Mouse (Mus musculus): Measurements from ENCODE around the gene Nrm. TPM values are rescaled to one million over a fixed set of nuclear protein-coding genes. Genes with fewer than 3 reads are reported as not detected.

Nrm gene
- polyA plus RNA-seq, 1 experiment from 2014 or later, result 48.1 TPM

- WGBS (ENCODE audit: insufficient replicate concordance), result 0% methylated on average over 30 of the region's 38 CpGs
- Histone ChIP-seq H3K9me3 (replicated peaks; ENCODE audit: control insufficient read depth, low read length) (no peaks in the 10 kb centered on the region; the same call in 1 of the 2 replicates), H3K9ac (ENCODE audit: low read depth, low read length) (peak overlapping the region; percentile 90), H3K36me3 (ENCODE audit: control insufficient read depth, insufficient read depth, low read length) (peaks cover 8% of the 10 kb centered on the region), H3K27ac (ENCODE audit: low read depth, low read length) (peak overlapping the region; percentile 83), H3K4me2 (peak overlapping the region; percentile 98), H3K27me3 (ENCODE audit: control insufficient read depth, insufficient read depth, low read length) (no peaks in the 10 kb centered on the region), H3K4me3 (ENCODE audit: low read depth, low read length) (peak overlapping the region; percentile 49), H3K4me1 (ENCODE audit: control insufficient read depth, insufficient read depth, low read length) (peaks cover 35% of the 10 kb centered on the region)
- peak; percentile 43 for ATAC-seq (replicated peaks; ENCODE audit: insufficient number of reproducible peaks, low FRiP score, low TSS enrichment)
Measured at GRCm38 (mm10) chr17:35866281-35866831, 5.2 kb downstream of the Nrm start.

DNA sequence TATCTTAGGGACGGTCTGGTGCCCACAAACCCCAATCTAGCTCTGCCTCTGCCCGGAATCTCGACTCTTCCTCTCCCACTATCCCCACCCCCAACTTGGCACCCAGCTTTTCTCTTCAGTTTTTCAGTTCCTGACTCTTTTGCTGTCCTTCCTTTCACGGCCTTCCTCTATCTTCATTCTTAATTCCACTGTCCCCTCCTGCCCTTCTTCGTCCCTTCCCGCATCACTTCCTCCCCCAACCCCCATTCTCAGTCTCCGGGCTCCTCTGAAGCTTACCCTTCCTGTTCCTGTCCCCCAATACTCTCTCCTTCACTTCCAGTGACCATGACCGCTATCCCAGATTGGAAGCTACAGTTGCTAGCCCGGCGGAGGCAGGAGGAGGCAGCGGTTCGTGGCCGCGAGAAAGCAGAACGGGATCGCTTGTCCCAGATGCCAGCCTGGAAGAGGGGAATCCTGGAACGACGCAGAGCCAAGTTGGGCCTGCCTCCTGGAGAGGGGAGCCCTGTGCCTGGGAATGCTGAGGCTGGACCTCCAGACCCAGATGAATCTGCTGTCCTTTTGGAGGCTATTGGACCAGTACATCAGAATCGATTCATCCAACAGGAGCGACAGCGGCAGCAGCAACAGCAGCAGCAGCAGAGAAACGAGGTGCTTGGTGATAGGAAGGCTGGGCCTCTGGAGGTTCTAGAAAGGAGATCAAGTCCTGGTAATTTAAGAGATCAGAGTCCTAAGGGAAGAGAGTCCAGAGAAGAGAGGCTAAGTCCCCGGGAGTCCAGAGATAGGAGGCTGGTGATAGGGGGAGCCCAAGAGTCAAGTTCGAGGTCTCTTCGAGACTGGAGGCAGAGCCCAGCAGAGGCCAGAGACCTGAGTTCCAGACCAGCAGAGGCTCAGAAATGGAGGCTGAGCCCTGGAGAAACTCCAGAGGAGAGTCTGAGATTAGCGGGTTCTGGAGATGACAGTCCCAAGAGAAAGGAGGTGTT lies 6.1 kb downstream of the Nrm start:
- Histone ChIP-seq H3K27ac (ENCODE audit: low read depth, low read length) (peak overlapping the region; percentile 83), H3K27me3 (ENCODE audit: control insufficient read depth, insufficient read depth, low read length) (no peaks in the 10 kb centered on the region), H3K4me1 (ENCODE audit: control insufficient read depth, insufficient read depth, low read length) (peaks cover 35% of the 10 kb centered on the region), H3K9me3 (replicated peaks; ENCODE audit: control insufficient read depth, low read length) (no peaks in the 10 kb centered on the region; the same call in 1 of the 2 replicates), H3K9ac (ENCODE audit: low read depth, low read length) (peak overlapping the region; percentile 90), H3K4me2 (peak overlapping the region; percentile 98), H3K36me3 (ENCODE audit: control insufficient read depth, insufficient read depth, low read length) (peaks cover 9% of the 10 kb centered on the region), H3K4me3 (ENCODE audit: low read depth, low read length) (peak overlapping the region; percentile 49)
- no peak for ATAC-seq (replicated peaks; ENCODE audit: insufficient number of reproducible peaks, low FRiP score, low TSS enrichment)
- WGBS (ENCODE audit: insufficient replicate concordance), result 10% methylated on average over 26 of the region's 26 CpGs

DNA sequence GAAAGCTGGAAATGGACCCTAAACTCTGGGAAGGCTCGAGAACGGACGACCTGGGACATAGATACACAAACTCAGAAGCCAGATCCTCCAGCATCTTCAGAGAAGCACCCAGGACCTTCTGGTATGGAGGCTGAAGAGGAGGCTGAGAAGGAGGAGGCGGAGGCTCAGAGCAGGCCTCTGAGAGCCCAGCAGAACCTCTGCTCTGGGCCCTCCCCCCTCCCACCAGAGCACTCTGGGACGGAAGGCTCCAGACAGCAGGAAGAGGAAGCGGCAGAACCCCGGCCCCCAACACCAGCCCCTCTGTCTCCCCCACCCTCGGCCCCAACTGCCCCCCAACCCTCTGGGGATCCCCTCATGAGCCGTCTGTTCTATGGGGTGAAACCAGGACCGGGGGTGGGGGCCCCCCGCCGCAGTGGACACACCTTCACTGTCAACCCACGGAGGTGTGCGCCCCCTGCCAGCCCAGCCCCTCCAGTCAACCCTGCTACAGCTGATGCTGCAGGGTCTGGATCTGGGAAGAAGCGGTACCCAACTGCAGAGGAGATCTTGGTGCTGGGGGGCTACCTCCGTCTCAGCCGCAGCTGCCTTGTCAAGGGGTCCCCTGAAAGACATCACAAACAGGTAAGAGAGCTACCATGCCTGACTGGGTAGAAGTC lies 7.2 kb downstream of the Nrm start:
- Histone ChIP-seq H3K9ac (ENCODE audit: low read depth, low read length) (peak overlapping the region; percentile 90), H3K9me3 (replicated peaks; ENCODE audit: control insufficient read depth, low read length) (no peaks in the 10 kb centered on the region; the same call in 1 of the 2 replicates), H3K27me3 (ENCODE audit: control insufficient read depth, insufficient read depth, low read length) (no peaks in the 10 kb centered on the region), H3K4me3 (ENCODE audit: low read depth, low read length) (peak overlapping the region; percentile 49), H3K4me2 (peak overlapping the region; percentile 98), H3K27ac (ENCODE audit: low read depth, low read length) (peak overlapping the region; percentile 83), H3K4me1 (ENCODE audit: control insufficient read depth, insufficient read depth, low read length) (peaks cover 41% of the 10 kb centered on the region), H3K36me3 (ENCODE audit: control insufficient read depth, insufficient read depth, low read length) (peaks cover 9% of the 10 kb centered on the region)
- ATAC-seq (replicated peaks; ENCODE audit: insufficient number of reproducible peaks, low FRiP score, low TSS enrichment), result no peak
- 24% methylated on average over 16 of the region's 17 CpGs for WGBS (ENCODE audit: insufficient replicate concordance)

DNA sequence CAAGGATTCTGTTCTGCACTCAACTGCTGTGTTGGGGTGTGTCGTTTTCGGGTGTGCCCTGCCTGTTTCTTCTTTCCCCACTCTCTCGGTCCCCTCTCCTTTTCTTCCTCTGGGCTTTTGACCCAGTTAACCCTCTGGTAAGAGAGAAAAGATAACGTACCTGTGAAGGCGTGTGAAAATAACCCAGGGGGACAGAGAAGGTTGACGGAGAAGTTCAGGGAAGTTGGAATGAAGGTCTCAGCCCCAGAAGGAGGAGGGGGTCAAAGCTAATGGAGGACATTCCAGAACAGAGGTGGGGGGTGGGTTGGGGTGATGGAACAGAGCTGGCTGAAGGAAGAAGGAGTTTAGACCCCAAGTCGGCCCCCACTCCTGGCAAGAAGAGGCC lies 7.8 kb downstream of the Nrm start:
- ATAC-seq (replicated peaks; ENCODE audit: insufficient number of reproducible peaks, low FRiP score, low TSS enrichment), result no peak
- WGBS (ENCODE audit: insufficient replicate concordance), result 5% methylated on average over 7 of the region's 7 CpGs
- H3K27ac ChIP-seq (ENCODE audit: low read depth, low read length), result peak overlapping the region; percentile 83
- no peaks in the 10 kb centered on the region; the same call in 1 of the 2 replicates for H3K9me3 ChIP-seq (replicated peaks; ENCODE audit: control insufficient read depth, low read length)
- H3K4me1 ChIP-seq (ENCODE audit: control insufficient read depth, insufficient read depth, low read length), result peaks cover 46% of the 10 kb centered on the region
- peaks cover 9% of the 10 kb centered on the region for H3K36me3 ChIP-seq (ENCODE audit: control insufficient read depth, insufficient read depth, low read length)
- peak overlapping the region; percentile 49 for H3K4me3 ChIP-seq (ENCODE audit: low read depth, low read length)
- H3K9ac ChIP-seq (ENCODE audit: low read depth, low read length), result peak overlapping the region; percentile 90
- no peaks in the 10 kb centered on the region for H3K27me3 ChIP-seq (ENCODE audit: control insufficient read depth, insufficient read depth, low read length)
- peak overlapping the region; percentile 98 for H3K4me2 ChIP-seq

- Histone ChIP-seq H3K9me3 (replicated peaks; ENCODE audit: control insufficient read depth, low read length) (no peaks in the 10 kb centered on the region; the same call in 1 of the 2 replicates), H3K4me1 (ENCODE audit: control insufficient read depth, insufficient read depth, low read length) (peaks cover 43% of the 10 kb centered on the region), H3K4me2 (peak overlapping the region; percentile 98), H3K27me3 (ENCODE audit: control insufficient read depth, insufficient read depth, low read length) (no peaks in the 10 kb centered on the region), H3K27ac (ENCODE audit: low read depth, low read length) (peak overlapping the region; percentile 83), H3K9ac (ENCODE audit: low read depth, low read length) (peak overlapping the region; percentile 90), H3K4me3 (ENCODE audit: low read depth, low read length) (peak overlapping the region; percentile 49), H3K36me3 (ENCODE audit: control insufficient read depth, insufficient read depth, low read length) (peaks cover 9% of the 10 kb centered on the region)
- ATAC-seq (replicated peaks; ENCODE audit: insufficient number of reproducible peaks, low FRiP score, low TSS enrichment), result peak; percentile 13; the same call in 1 of the 2 replicates
- WGBS (ENCODE audit: insufficient replicate concordance), result 5% methylated on average over 7 of the region's 7 CpGs
Measured at GRCm38 (mm10) chr17:35869346-35870067, 8.4 kb downstream of the Nrm start.

DNA sequence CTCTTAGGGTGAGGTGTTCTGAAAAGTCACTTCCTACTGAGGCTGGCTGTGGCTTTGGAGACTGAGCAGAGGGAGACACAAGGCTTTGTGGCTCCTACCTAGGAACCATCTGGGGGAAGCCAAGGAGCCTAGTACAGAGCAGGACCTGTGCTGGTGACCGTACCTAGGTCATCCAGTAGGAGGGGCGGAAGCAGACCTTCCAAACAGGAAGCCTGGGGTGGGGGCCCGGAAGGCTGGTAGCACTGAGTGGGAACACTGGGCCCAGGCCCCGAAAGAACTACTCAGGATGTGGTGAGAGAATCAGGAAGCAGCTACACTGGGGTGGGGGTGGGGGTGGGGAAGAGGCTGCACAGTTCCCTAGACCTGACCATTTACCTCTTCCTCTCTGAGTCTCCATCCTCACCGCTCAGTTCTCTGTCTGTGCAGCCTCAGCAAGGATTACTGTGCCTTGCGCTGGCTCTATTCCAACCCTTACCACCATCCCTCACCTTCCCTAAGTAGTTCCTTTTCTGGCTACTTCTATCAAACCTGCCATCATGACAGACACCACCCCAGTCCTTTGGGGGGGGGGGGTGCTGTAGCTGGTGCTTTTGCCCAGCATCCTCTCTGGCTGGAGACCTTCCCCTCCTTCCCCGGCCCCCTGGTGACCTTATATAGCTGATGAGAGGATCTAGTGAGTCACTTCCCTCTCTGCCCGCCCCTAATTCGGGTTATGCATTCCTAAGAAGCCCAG lies 9.2 kb downstream of the Nrm start:
- Histone ChIP-seq H3K4me3 (ENCODE audit: low read depth, low read length) (peak overlapping the region; percentile 49), H3K4me2 (peak overlapping the region; percentile 98), H3K9me3 (replicated peaks; ENCODE audit: control insufficient read depth, low read length) (no peaks in the 10 kb centered on the region; the same call in 1 of the 2 replicates), H3K36me3 (ENCODE audit: control insufficient read depth, insufficient read depth, low read length) (peaks cover 17% of the 10 kb centered on the region), H3K4me1 (ENCODE audit: control insufficient read depth, insufficient read depth, low read length) (peaks cover 35% of the 10 kb centered on the region), H3K27ac (ENCODE audit: low read depth, low read length) (peak overlapping the region; percentile 83), H3K9ac (ENCODE audit: low read depth, low read length) (peak overlapping the region; percentile 90), H3K27me3 (ENCODE audit: control insufficient read depth, insufficient read depth, low read length) (no peaks in the 10 kb centered on the region)
- 40% methylated on average over 9 of the region's 9 CpGs for WGBS (ENCODE audit: insufficient replicate concordance)
- ATAC-seq (replicated peaks; ENCODE audit: insufficient number of reproducible peaks, low FRiP score, low TSS enrichment), result peak; percentile 33; the same call in 1 of the 2 replicates

DNA sequence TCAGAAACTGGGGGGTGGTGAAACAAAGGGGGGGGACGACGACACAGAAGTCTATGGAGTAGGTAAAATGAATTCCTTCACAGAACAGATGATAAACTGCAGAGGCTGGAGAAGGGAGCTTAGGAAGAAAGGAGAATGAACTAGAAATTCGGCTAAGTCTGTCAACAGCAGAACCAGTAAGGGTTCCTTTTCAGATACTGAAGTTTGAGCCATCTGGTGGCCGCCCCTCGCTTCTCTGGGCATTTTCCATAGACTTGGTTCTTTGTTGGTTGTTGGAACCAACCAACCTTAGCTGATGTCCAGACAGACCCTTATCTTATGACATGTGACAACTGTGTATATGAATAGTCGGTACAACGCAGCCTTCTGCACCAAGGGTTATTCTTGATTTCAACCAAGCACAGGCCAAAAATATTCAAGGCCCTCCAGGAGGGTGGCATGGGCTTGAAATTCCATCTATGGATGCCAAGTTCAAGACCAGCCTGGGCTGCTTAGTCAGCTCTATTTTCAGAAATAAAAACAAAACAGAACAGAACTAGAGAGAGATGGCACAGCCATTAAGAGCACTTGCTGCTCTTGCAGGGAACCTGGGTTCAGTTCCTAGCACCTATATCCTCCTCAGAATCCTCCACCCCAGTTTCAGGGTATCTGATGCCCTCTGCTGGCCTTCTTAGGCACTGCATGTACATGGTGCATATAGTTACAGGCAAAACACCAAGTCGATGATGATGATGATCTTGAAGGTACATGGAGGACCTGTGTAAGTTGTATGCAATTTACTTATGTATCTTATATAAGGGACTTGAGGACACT lies 10.0 kb downstream of the Nrm start:
- Histone ChIP-seq H3K9ac (ENCODE audit: low read depth, low read length) (peak overlapping the region; percentile 90; the same call in 1 of the 2 replicates), H3K27ac (ENCODE audit: low read depth, low read length) (peak overlapping the region; percentile 83)
- WGBS (ENCODE audit: insufficient replicate concordance), result 67% methylated on average over 8 of the region's 8 CpGs

More for the DNA sequence above, 10.0 kb downstream of the Nrm start:
- Histone ChIP-seq H3K4me2 (peak overlapping the region; percentile 98), H3K36me3 (ENCODE audit: control insufficient read depth, insufficient read depth, low read length) (peaks cover 20% of the 10 kb centered on the region), H3K4me3 (ENCODE audit: low read depth, low read length) (peak overlapping the region; percentile 49), H3K27me3 (ENCODE audit: control insufficient read depth, insufficient read depth, low read length) (no peaks in the 10 kb centered on the region), H3K4me1 (ENCODE audit: control insufficient read depth, insufficient read depth, low read length) (peaks cover 35% of the 10 kb centered on the region), H3K9me3 (replicated peaks; ENCODE audit: control insufficient read depth, low read length) (no peaks in the 10 kb centered on the region; the same call in 1 of the 2 replicates)
- ATAC-seq (replicated peaks; ENCODE audit: insufficient number of reproducible peaks, low FRiP score, low TSS enrichment), result no peak
